ENCODE assay signal across 8 mouse cellular contexts in genomic region chr11:50376156-50376790, GRCm38 (mm10). TPM values are rescaled to one million over a fixed set of nuclear protein-coding genes. Genes with fewer than 3 reads are reported as not detected.
A peak's percentile ranks its signal among the peaks of the same experiment; 100 is the strongest.
DNase-seq lines count a peak whose midpoint lies in the region; ATAC-seq and TF ChIP-seq lines count a peak whose summit lies in the region.

No protein-coding gene starts in this region.

- H3K4me2 ChIP-seq in heart, embryonic 13.5 days = peak overlapping the region; percentile 94
- peak overlapping the region; percentile 78 for H3K4me2 ChIP-seq in hindbrain, embryonic 15.5 days
- H3K4me2 ChIP-seq in myocyte (ENCODE audit: low read depth) = peak overlapping the region; percentile 98

- H3K79me2 ChIP-seq in myocyte (ENCODE audit: control insufficient read depth, insufficient read depth) = peaks cover 34% of the 10 kb centered on the region

- no peaks in the 10 kb centered on the region for H3K27me3 ChIP-seq in heart, embryonic 13.5 days (replicated peaks)
- H3K27me3 ChIP-seq in hindbrain, embryonic 15.5 days = no peaks in the 10 kb centered on the region
- no peaks in the 10 kb centered on the region for H3K27me3 ChIP-seq in myocyte (ENCODE audit: control insufficient read depth, insufficient read depth, insufficient read length)

- H3ac ChIP-seq in myocyte (ENCODE audit: control insufficient read depth, insufficient read length) = peak overlapping the region; percentile 72

- H3K36me3 ChIP-seq in heart, embryonic 13.5 days = peaks cover 19% of the 10 kb centered on the region
- peaks cover 7% of the 10 kb centered on the region for H3K36me3 ChIP-seq in hindbrain, embryonic 15.5 days
- peaks cover 22% of the 10 kb centered on the region for H3K36me3 ChIP-seq in myocyte (ENCODE audit: control insufficient read depth, insufficient read depth)

- TF ChIP-seq POLR2A in myocyte (IDR thresholded peaks at IDR 0.05; ENCODE audit: insufficient read length, low read depth) = no peak

- peak overlapping the region; percentile 99 for H3K27ac ChIP-seq in heart, embryonic 13.5 days (replicated peaks)
- peak overlapping the region; percentile 99 for H3K27ac ChIP-seq in hindbrain, embryonic 15.5 days (replicated peaks)

- peak overlapping the region; percentile 95 for H3K9ac ChIP-seq in heart, embryonic 13.5 days
- H3K9ac ChIP-seq in hindbrain, embryonic 15.5 days = peak overlapping the region; percentile 79

- H3K9me3 ChIP-seq in heart, embryonic 13.5 days = no peaks in the 10 kb centered on the region
- H3K9me3 ChIP-seq in hindbrain, embryonic 15.5 days = no peaks in the 10 kb centered on the region

- ATAC-seq in heart, embryonic 13.5 days (ENCODE audit: extremely low read depth, insufficient number of reproducible peaks, low FRiP score, low TSS enrichment) = no peak
- no peak for ATAC-seq in hindbrain, embryonic 15.5 days (ENCODE audit: low FRiP score, low read depth)
- no peak for ATAC-seq in erythroid progenitor cell, adult 5-6 weeks (replicated peaks; ENCODE audit: low FRiP score, poor library complexity, severe bottlenecking)

- WGBS in heart, embryonic 13.5 days = 28% methylated on average over 10 of the region's 10 CpGs
- 27% methylated on average over 10 of the region's 10 CpGs for WGBS in hindbrain, embryonic 15.5 days

- H3K4me1 ChIP-seq in heart, embryonic 13.5 days = peaks cover 30% of the 10 kb centered on the region
- H3K4me1 ChIP-seq in hindbrain, embryonic 15.5 days (replicated peaks) = peaks cover 35% of the 10 kb centered on the region

- DNase-seq in heart, adult 9 months (ENCODE audit: low spot score in 2 of 2) = no peak
- peak; percentile 29 for DNase-seq in adipocyte (ENCODE audit: low spot score)
- no peak for DNase-seq in layer of hippocampus, postnatal 14 days (ENCODE audit: low spot score in 2 of 2)
- DNase-seq in urinary bladder, postnatal 10 days (ENCODE audit: low spot score) = no peak

- peak overlapping the region; percentile 97 for H3K4me3 ChIP-seq in heart, embryonic 13.5 days
- peak overlapping the region; percentile 98 for H3K4me3 ChIP-seq in hindbrain, embryonic 15.5 days
- peak overlapping the region; percentile 86 for H3K4me3 ChIP-seq in myocyte

TF ChIP-seq in myocyte, 11 proteins besides CTCF, POLR2A, EP300 and RAD21:
- TF ChIP-seq SRF (IDR thresholded peaks at IDR 0.05; ENCODE audit: control insufficient read depth, insufficient read length, low read depth) (no peak), REST (IDR thresholded peaks at IDR 0.05; ENCODE audit: insufficient read depth, insufficient read length) (no peak), TCF12 (IDR thresholded peaks at IDR 0.05; ENCODE audit: insufficient read depth, poor library complexity, severe bottlenecking) (no peak), POLR2AphosphoS2 (IDR thresholded peaks at IDR 0.05; ENCODE audit: insufficient read length, low read depth) (no peak), MAX (IDR thresholded peaks at IDR 0.05; ENCODE audit: low read depth) (no peak), MYOG (IDR thresholded peaks at IDR 0.05; ENCODE audit: control insufficient read depth in 1 of 3, insufficient read depth in 1 of 3, insufficient read length in 2 of 3, low read depth in 2 of 3) (no peak), CEBPB (IDR thresholded peaks at IDR 0.05; ENCODE audit: insufficient read depth, poor library complexity, severe bottlenecking) (no peak), USF1 (IDR thresholded peaks at IDR 0.05; ENCODE audit: low read depth) (no peak), MYOD1 (IDR thresholded peaks at IDR 0.05; ENCODE audit: control insufficient read depth in 1 of 3, insufficient read length in 2 of 3, low read depth in 2 of 3) (no peak), E2F4 (IDR thresholded peaks at IDR 0.05; ENCODE audit: insufficient read depth) (no peak), TCF3 (IDR thresholded peaks at IDR 0.05; ENCODE audit: insufficient read length, low read depth) (no peak)
TF ChIP-seq in myocyte: peak in this region for 0.

RNA-seq across cellular contexts. Expression of gene Hnrnph1, which starts 0.5 kb away (rescaled TPM):
- 232 and 238 TPM in 2 replicates for polyA plus RNA-seq in heart, embryonic 13.5 days (2015; fragmentation: Nextera tagmentation; extraction: Ambion mirVana)
- 418 and 450 TPM in 2 replicates for polyA plus RNA-seq in hindbrain, embryonic 15.5 days (2015; fragmentation: Nextera tagmentation; extraction: Ambion mirVana)
- polyA plus RNA-seq in myocyte (2012; fragmentation: generic; extraction: Trizol) = 54.5 TPM
- total RNA-seq in layer of hippocampus, postnatal 14 days (2021) = 100 to 1,000 TPM; 235 to 246 TPM
- total RNA-seq in erythroid progenitor cell, adult 5-6 weeks (2015; ENCODE audit: low replicate concordance) = 456 and 552 TPM in 2 replicates
- total RNA-seq in erythroid progenitor cell, adult 5-6 weeks (2017; ENCODE audit: low replicate concordance) = 368 and 428 TPM in 2 replicates

RNA-seq across cellular contexts. Expression of gene Cby3, which starts 22.0 kb away (rescaled TPM):
- not detected in 2 replicates for polyA plus RNA-seq in heart, embryonic 13.5 days (2015; fragmentation: Nextera tagmentation; extraction: Ambion mirVana)
- polyA plus RNA-seq in hindbrain, embryonic 15.5 days (2015; fragmentation: Nextera tagmentation; extraction: Ambion mirVana) = 1.1 and 1.8 TPM in 2 replicates
- not detected for polyA plus RNA-seq in myocyte (2012; fragmentation: generic; extraction: Trizol)
- not detected for total RNA-seq in layer of hippocampus, postnatal 14 days (2021)
- total RNA-seq in erythroid progenitor cell, adult 5-6 weeks (2015; ENCODE audit: low replicate concordance) = not detected in 2 replicates
- total RNA-seq in erythroid progenitor cell, adult 5-6 weeks (2017; ENCODE audit: low replicate concordance) = not detected in 2 replicates

RNA-seq across cellular contexts. Expression of gene Canx, which starts 50.8 kb away (rescaled TPM):
- polyA plus RNA-seq in heart, embryonic 13.5 days (2015; fragmentation: Nextera tagmentation; extraction: Ambion mirVana) = 262 and 285 TPM in 2 replicates
- 281 and 284 TPM in 2 replicates for polyA plus RNA-seq in hindbrain, embryonic 15.5 days (2015; fragmentation: Nextera tagmentation; extraction: Ambion mirVana)
- 139 TPM for polyA plus RNA-seq in myocyte (2012; fragmentation: generic; extraction: Trizol)
- total RNA-seq in layer of hippocampus, postnatal 14 days (2021) = 100 to 1,000 TPM; 424 to 458 TPM
- 160 and 173 TPM in 2 replicates for total RNA-seq in erythroid progenitor cell, adult 5-6 weeks (2015; ENCODE audit: low replicate concordance)
- 455 and 477 TPM in 2 replicates for total RNA-seq in erythroid progenitor cell, adult 5-6 weeks (2017; ENCODE audit: low replicate concordance)

RNA-seq across cellular contexts. Expression of gene Rufy1, which starts 54.7 kb away (rescaled TPM):
- 19.5 and 22.2 TPM in 2 replicates for polyA plus RNA-seq in heart, embryonic 13.5 days (2015; fragmentation: Nextera tagmentation; extraction: Ambion mirVana)
- 23.2 and 29.3 TPM in 2 replicates for polyA plus RNA-seq in hindbrain, embryonic 15.5 days (2015; fragmentation: Nextera tagmentation; extraction: Ambion mirVana)
- polyA plus RNA-seq in myocyte (2012; fragmentation: generic; extraction: Trizol) = 13.9 TPM
- 10 to 100 TPM; 22.8 to 24.4 TPM for total RNA-seq in layer of hippocampus, postnatal 14 days (2021)
- total RNA-seq in erythroid progenitor cell, adult 5-6 weeks (2015; ENCODE audit: low replicate concordance) = 13.4 and 13.7 TPM in 2 replicates
- 8.6 and 10.3 TPM in 2 replicates for total RNA-seq in erythroid progenitor cell, adult 5-6 weeks (2017; ENCODE audit: low replicate concordance)
